Mouse (Mus musculus): Measurements from ENCODE around the gene Mcur1. TPM values are rescaled to one million over a fixed set of nuclear protein-coding genes. Genes with fewer than 3 reads are reported as not detected.

Gene Mcur1
- polyA plus RNA-seq, 2 experiments from 2014 or later: 11.0 to 11.2 TPM

Other genes starting within 250 kb of the Mcur1 start
- 10 to 100 TPM; 21.7 to 25.4 TPM for gene Sirt5, start 194.7 kb downstream of the Mcur1 start, polyA plus RNA-seq (2017; shearing (Covaris generic))
- 100 to 1,000 TPM; 146 to 156 TPM for gene Nol7, start 161.8 kb downstream of the Mcur1 start, polyA plus RNA-seq (2017; shearing (Covaris generic))
- gene Ranbp9, start 78.9 kb downstream of the Mcur1 start, polyA plus RNA-seq (2017; shearing (Covaris generic)): 10 to 100 TPM; 28.5 to 32.8 TPM
- gene Rnf182, start 55.5 kb upstream of the Mcur1 start, polyA plus RNA-seq (2017; shearing (Covaris generic)): under 1 TPM in 1 of 2 experiments, not detected in 1; 0.86 TPM
- 100 to 1,000 TPM; 170 to 252 TPM for gene Cd83, start 224.6 kb upstream of the Mcur1 start, polyA plus RNA-seq (2017; shearing (Covaris generic))

All from activated CD4-positive, CD25-positive, alpha-beta regulatory T cell, adult 4 months (primary cell).